Mouse (Mus musculus) heart, adult 2 months (tissue): ENCODE data around the gene Slc16a12.

Experiments
- CTCF ChIP-seq: fragments of 200-600 bp; IDR thresholded peaks from 2 replicates; pipeline ENCODE4 v1.8.1; 2022; ENCODE audit warnings: antibody characterized with exemption, mild to moderate bottlenecking, moderate library complexity
- POLR2A ChIP-seq: fragments of 200-500 bp; IDR thresholded peaks from 2 replicates; pipeline ENCODE4 v1.6.1; 2011; ENCODE audit warnings: mild to moderate bottlenecking, low read depth, low read length, control low read depth; ENCODE audit not compliant: insufficient read depth

GRCm38 (mm10) chr19:34730584-34730983, 16.5 kb downstream of the Slc16a12 start:
- no peak for TF ChIP-seq POLR2A
- TF ChIP-seq CTCF: no peak
